Mouse (Mus musculus): ENCODE data around the gene Tent4b. TPM values are rescaled to one million over a fixed set of nuclear protein-coding genes. Genes with fewer than 3 reads are reported as not detected.

Tent4b gene
- polyA plus RNA-seq (2014; fragmentation: Nextera tagmentation; extraction: Ambion mirVana): 12.5 and 14.0 TPM in 2 replicates

DNA sequence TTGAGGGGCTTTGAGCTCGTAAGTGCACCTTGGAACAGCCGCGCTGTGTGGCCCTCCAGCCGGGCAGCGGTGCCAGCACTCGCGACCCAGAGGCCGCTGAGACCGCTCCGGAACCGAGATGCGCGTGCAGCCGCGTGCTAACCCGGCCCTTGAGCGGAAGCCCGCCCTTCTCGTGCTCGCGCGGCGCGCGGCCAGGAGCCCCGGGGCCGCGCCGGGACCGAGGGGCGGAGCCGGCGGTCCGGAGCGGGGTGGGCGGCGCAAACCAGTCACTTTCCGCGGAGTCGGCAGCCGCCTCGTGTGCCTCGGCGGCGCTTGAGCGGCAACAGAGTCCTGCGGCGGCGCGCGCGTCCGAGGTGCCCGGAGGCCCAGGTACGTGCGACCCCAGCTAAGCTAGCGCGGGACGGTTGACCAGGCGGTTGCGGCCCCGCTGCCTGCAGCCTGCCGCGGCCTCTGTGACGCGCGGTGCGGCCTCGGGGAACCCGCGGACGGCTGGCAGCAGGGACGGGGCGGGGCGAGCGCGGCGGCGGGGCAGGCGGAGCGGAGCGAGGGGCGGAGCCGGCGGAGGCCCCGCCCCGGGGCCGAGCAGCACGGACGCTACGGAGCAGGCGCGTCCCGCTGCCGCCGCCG lies at the start of gene Tent4b:
Tent4b (plus strand) TSS at position 269 of the 627 bp plus-strand sequence.
- peak within 1 kb of the TSS; percentile 74 for H3K4me2 ChIP-seq (replicated peaks; ENCODE audit: low read depth, low read length)

DNA sequence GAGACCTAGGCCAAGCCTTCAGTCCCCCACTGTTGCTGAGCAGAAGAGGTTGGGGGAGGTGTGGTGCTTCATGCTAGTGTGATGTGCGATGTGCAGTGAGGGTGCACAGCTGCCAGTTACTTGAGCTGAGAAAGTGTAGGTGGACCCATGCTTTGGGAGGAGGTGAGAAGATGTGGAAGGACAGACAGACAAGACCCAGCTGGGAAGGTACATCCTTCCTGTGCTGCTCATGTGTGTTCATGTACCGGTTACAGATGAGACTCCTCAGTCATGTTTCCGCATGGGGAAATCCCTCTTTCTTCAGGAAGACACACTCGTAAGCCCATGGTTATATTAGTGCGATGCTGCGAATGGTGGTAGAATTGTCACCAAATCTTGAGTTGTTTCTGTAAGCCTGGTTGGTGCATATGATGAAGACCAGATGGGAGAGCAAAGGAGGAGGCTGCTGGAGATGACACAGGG lies 48.1 kb upstream of the Tent4b start:
- H3K9me3 ChIP-seq (ENCODE audit: control insufficient read depth, low read length): no peaks in the 10 kb centered on the region
- no peak overlapping the region for H3K27ac ChIP-seq (ENCODE audit: low read depth, low read length)
- H3K4me2 ChIP-seq (replicated peaks; ENCODE audit: low read depth, low read length): no peak overlapping the region
- no peaks in the 10 kb centered on the region for H3K27me3 ChIP-seq (ENCODE audit: control insufficient read depth, insufficient read depth, low read length)
- H3K4me1 ChIP-seq (ENCODE audit: control insufficient read depth, insufficient read depth, low read length): no peaks in the 10 kb centered on the region
- no peak overlapping the region for H3K4me3 ChIP-seq (ENCODE audit: low read length)
- H3K9ac ChIP-seq (ENCODE audit: low read depth, low read length): no peak overlapping the region
- WGBS: 93% methylated on average over 6 of the region's 6 CpGs
- H3K36me3 ChIP-seq (ENCODE audit: control insufficient read depth, insufficient read depth, low read length): peaks cover 67% of the 10 kb centered on the region
- ATAC-seq (ENCODE audit: low FRiP score, low TSS enrichment): no peak

More for the DNA sequence above, at the start of gene Tent4b:
- ATAC-seq (ENCODE audit: low FRiP score, low TSS enrichment): peak; percentile 90
- Histone ChIP-seq H3K4me1 (ENCODE audit: control insufficient read depth, insufficient read depth, low read length) (peaks cover 24% of the 10 kb centered on the region), H3K27ac (ENCODE audit: low read depth, low read length) (peak within 1 kb of the TSS; percentile 95), H3K4me3 (ENCODE audit: low read length) (peak within 1 kb of the TSS; percentile 86), H3K36me3 (ENCODE audit: control insufficient read depth, insufficient read depth, low read length) (no peaks in the 10 kb centered on the region), H3K27me3 (ENCODE audit: control insufficient read depth, insufficient read depth, low read length) (no peaks in the 10 kb centered on the region), H3K9me3 (ENCODE audit: control insufficient read depth, low read length) (no peaks in the 10 kb centered on the region), H3K9ac (ENCODE audit: low read depth, low read length) (peak within 1 kb of the TSS; percentile 86)
- WGBS: 0% methylated on average over 52 of the region's 97 CpGs

DNA sequence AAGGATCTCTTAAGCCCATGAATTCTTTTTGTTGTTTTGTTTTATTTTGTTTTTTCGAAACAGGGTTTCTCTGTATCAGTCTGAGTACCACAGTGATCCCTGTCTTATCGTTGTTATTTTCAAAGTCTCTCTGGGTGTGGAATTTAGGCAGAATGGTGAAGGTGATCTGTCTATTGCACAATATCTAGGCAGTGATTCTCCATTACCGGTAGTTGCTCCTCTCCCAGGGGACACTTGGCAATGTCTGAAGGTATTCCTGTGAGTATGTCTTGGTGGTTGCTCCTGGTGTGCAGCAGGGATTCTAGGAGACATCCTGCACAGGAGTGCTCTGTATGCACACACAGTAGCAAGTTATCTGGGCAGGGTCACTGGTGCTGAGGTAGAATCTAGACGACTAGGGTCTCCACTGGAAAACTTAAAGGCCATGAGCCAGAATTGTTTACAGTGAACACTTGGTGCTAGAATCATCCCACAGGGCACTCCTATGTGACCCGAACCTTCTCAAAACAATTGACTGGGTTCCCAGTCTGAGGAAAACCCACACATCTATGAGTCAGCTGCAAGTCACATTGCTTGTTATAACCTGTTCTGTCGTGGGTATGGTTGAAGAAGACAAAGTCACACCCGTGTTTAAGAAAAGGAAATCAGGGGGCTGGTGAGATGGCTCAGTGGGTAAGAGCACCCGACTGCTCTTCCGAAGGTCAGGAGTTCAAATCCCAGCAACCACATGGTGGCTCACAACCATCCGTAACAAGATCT lies 38.6 kb upstream of the Tent4b start:
- Histone ChIP-seq H3K4me2 (replicated peaks; ENCODE audit: low read depth, low read length) (no peak overlapping the region), H3K9ac (ENCODE audit: low read depth, low read length) (no peak overlapping the region), H3K4me1 (ENCODE audit: control insufficient read depth, insufficient read depth, low read length) (no peaks in the 10 kb centered on the region), H3K9me3 (ENCODE audit: control insufficient read depth, low read length) (no peaks in the 10 kb centered on the region), H3K27ac (ENCODE audit: low read depth, low read length) (no peak overlapping the region), H3K4me3 (ENCODE audit: low read length) (no peak overlapping the region), H3K27me3 (ENCODE audit: control insufficient read depth, insufficient read depth, low read length) (no peaks in the 10 kb centered on the region), H3K36me3 (ENCODE audit: control insufficient read depth, insufficient read depth, low read length) (peaks cover 75% of the 10 kb centered on the region)
- 89% methylated on average over 9 of the region's 10 CpGs for WGBS
- no peak for ATAC-seq (ENCODE audit: low FRiP score, low TSS enrichment)

DNA sequence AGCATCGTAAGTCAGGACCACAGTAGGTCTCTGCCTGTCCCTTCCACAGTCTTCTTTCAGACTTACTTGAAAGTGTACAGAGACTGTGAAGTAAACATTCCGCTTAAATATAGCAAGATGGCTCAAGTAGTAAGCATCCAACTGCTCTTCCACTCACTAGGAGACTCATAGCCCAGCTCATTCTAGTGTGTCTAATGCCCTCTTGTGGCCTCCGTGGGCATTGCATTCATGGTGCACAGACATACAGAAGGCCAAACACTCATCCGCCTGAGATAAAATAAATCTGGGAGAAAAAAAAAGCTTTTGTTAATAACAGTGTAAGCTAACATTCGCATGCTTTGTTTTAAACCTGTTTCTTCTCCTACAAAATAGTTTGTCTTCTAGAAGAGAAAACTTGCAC lies 37.6 kb upstream of the Tent4b start:
- 79% methylated on average over 5 of the region's 5 CpGs for WGBS
- H3K27ac ChIP-seq (ENCODE audit: low read depth, low read length): no peak overlapping the region
- no peaks in the 10 kb centered on the region for H3K4me1 ChIP-seq (ENCODE audit: control insufficient read depth, insufficient read depth, low read length)
- no peak overlapping the region for H3K4me2 ChIP-seq (replicated peaks; ENCODE audit: low read depth, low read length)
- H3K4me3 ChIP-seq (ENCODE audit: low read length): no peak overlapping the region
- ATAC-seq (ENCODE audit: low FRiP score, low TSS enrichment): no peak
- peaks cover 79% of the 10 kb centered on the region for H3K36me3 ChIP-seq (ENCODE audit: control insufficient read depth, insufficient read depth, low read length)
- no peaks in the 10 kb centered on the region for H3K27me3 ChIP-seq (ENCODE audit: control insufficient read depth, insufficient read depth, low read length)
- no peaks in the 10 kb centered on the region for H3K9me3 ChIP-seq (ENCODE audit: control insufficient read depth, low read length)
- H3K9ac ChIP-seq (ENCODE audit: low read depth, low read length): no peak overlapping the region

DNA sequence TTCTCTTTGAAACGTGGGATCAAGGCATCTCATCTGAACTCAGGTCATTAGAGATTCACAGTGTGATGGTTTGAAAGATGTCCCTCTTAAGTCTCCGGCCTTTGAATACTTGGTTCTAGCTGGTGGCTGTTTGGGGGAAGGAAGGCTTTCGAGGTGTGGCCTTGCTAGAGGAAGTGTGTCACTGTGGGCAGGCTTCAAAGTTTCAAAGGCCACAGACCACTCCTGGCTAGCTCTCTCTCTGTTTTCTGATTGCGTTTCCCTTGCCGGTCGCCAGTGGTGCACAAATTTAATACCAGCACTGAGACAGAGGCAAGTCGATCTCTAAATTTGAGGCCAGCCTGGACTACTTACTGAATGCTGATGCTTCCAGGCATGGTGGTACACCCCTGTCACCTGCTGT lies 23.7 kb upstream of the Tent4b start:
- no peaks in the 10 kb centered on the region for H3K9me3 ChIP-seq (ENCODE audit: control insufficient read depth, low read length)
- H3K4me1 ChIP-seq (ENCODE audit: control insufficient read depth, insufficient read depth, low read length): no peaks in the 10 kb centered on the region
- no peak for ATAC-seq (ENCODE audit: low FRiP score, low TSS enrichment)
- peaks cover 14% of the 10 kb centered on the region; the same call in 1 of the 2 replicates for H3K36me3 ChIP-seq (ENCODE audit: control insufficient read depth, insufficient read depth, low read length)
- no peak overlapping the region for H3K9ac ChIP-seq (ENCODE audit: low read depth, low read length)
- no peak overlapping the region for H3K27ac ChIP-seq (ENCODE audit: low read depth, low read length)
- H3K4me2 ChIP-seq (replicated peaks; ENCODE audit: low read depth, low read length): no peak overlapping the region
- 83% methylated on average over 7 of the region's 7 CpGs for WGBS
- no peak overlapping the region for H3K4me3 ChIP-seq (ENCODE audit: low read length)
- H3K27me3 ChIP-seq (ENCODE audit: control insufficient read depth, insufficient read depth, low read length): no peaks in the 10 kb centered on the region

DNA sequence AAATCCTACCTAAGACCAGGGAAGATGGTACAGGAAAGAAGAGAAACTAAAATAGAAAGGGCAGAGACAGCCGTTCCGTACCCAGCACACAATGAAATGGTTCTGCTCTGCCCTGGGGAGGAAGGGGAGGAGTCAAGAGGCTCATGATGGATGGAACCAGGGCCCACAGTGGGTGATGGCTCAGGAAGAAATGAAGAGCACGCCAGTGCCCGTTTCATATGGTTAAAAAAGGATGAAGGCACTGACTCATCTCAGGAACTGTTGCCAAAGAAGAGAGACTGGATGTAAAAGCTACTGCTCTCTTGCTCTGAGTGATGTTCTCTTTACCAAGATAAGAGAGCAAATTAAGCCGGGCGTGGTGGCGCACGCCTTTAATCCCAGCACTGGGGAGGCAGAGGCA lies 21.7 kb upstream of the Tent4b start:
- no peak overlapping the region for H3K27ac ChIP-seq (ENCODE audit: low read depth, low read length)
- WGBS: 90% methylated on average over 8 of the region's 8 CpGs
- no peaks in the 10 kb centered on the region for H3K4me1 ChIP-seq (ENCODE audit: control insufficient read depth, insufficient read depth, low read length)
- no peak overlapping the region for H3K4me2 ChIP-seq (replicated peaks; ENCODE audit: low read depth, low read length)
- no peaks in the 10 kb centered on the region for H3K27me3 ChIP-seq (ENCODE audit: control insufficient read depth, insufficient read depth, low read length)
- H3K4me3 ChIP-seq (ENCODE audit: low read length): no peak overlapping the region
- ATAC-seq (ENCODE audit: low FRiP score, low TSS enrichment): no peak
- H3K9me3 ChIP-seq (ENCODE audit: control insufficient read depth, low read length): no peaks in the 10 kb centered on the region
- H3K9ac ChIP-seq (ENCODE audit: low read depth, low read length): no peak overlapping the region
- peaks cover 3% of the 10 kb centered on the region; the same call in 1 of the 2 replicates for H3K36me3 ChIP-seq (ENCODE audit: control insufficient read depth, insufficient read depth, low read length)

DNA sequence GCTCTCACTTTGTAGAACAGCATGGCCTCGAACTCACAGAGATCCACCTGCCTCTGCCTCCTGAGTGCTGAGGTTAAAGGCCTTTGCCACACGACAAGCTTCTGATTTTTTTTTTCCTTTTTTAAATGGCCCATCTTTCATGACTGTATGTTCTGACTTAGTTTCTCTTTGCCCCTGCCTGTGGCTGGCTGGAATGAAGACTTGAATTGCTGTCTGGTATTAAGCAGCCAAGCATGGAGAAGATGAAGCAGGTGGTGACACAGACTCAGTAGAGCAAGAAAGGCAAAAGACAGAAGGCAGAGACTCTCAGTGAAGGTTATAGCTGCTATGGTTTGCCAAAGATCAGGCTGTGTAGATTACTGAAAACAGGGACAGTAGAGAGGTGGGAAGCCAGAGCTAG lies 15.9 kb upstream of the Tent4b start:
- Histone ChIP-seq H3K36me3 (ENCODE audit: control insufficient read depth, insufficient read depth, low read length) (no peaks in the 10 kb centered on the region), H3K9me3 (ENCODE audit: control insufficient read depth, low read length) (no peaks in the 10 kb centered on the region), H3K27ac (ENCODE audit: low read depth, low read length) (no peak overlapping the region), H3K9ac (ENCODE audit: low read depth, low read length) (no peak overlapping the region), H3K4me1 (ENCODE audit: control insufficient read depth, insufficient read depth, low read length) (no peaks in the 10 kb centered on the region), H3K4me3 (ENCODE audit: low read length) (no peak overlapping the region), H3K4me2 (replicated peaks; ENCODE audit: low read depth, low read length) (no peak overlapping the region), H3K27me3 (ENCODE audit: control insufficient read depth, insufficient read depth, low read length) (no peaks in the 10 kb centered on the region)
- ATAC-seq (ENCODE audit: low FRiP score, low TSS enrichment): no peak
- 86% methylated on average over 2 of the region's 2 CpGs for WGBS

DNA sequence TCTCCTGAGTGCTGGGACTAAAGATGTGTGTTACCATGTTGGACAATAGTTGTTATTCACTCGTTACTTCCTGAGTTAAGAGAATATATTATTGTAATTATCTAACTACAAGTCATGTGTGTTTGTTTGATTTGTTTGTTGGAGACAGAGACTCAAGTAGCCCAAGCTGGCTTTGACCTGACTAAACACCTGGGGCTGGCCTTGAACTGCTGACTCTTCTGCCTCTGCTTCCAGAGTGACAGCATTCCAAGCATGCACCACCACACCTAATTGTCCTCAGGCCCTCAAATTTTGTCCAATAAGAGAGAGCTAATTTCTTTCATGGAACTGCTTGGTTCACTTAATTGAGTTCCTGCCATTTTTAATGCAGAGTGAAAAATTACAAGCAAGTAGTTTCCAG lies 14.1 kb upstream of the Tent4b start:
- Histone ChIP-seq H3K36me3 (ENCODE audit: control insufficient read depth, insufficient read depth, low read length) (no peaks in the 10 kb centered on the region), H3K9me3 (ENCODE audit: control insufficient read depth, low read length) (no peaks in the 10 kb centered on the region), H3K4me2 (replicated peaks; ENCODE audit: low read depth, low read length) (no peak overlapping the region), H3K4me1 (ENCODE audit: control insufficient read depth, insufficient read depth, low read length) (no peaks in the 10 kb centered on the region), H3K4me3 (ENCODE audit: low read length) (no peak overlapping the region), H3K27ac (ENCODE audit: low read depth, low read length) (no peak overlapping the region), H3K27me3 (ENCODE audit: control insufficient read depth, insufficient read depth, low read length) (no peaks in the 10 kb centered on the region), H3K9ac (ENCODE audit: low read depth, low read length) (no peak overlapping the region)
- no peak for ATAC-seq (ENCODE audit: low FRiP score, low TSS enrichment)
- WGBS: 85% methylated on average over 1 of the region's 1 CpGs

DNA sequence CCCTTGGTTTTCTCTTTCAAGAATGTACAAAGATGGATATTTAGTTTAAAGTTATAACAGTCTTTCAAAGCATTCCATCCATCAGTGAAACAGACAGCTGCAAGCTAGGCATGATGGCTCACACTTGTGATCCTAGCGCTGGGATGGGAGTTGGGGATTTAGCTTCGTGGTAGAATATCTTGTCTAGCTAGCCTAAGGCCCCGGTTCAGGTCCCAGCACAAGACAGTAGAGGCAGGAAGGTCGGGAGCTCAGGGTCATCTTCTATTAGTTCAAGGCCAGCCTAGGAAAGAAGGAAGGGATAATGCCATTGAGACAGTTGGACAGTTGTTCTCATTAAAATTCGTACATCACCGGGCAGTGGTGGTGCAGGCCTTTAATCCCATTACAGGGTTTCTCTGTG lies 13.3 kb upstream of the Tent4b start:
- Histone ChIP-seq H3K9me3 (ENCODE audit: control insufficient read depth, low read length) (no peaks in the 10 kb centered on the region), H3K27me3 (ENCODE audit: control insufficient read depth, insufficient read depth, low read length) (no peaks in the 10 kb centered on the region), H3K9ac (ENCODE audit: low read depth, low read length) (no peak overlapping the region), H3K4me2 (replicated peaks; ENCODE audit: low read depth, low read length) (no peak overlapping the region), H3K4me3 (ENCODE audit: low read length) (no peak overlapping the region), H3K36me3 (ENCODE audit: control insufficient read depth, insufficient read depth, low read length) (no peaks in the 10 kb centered on the region), H3K27ac (ENCODE audit: low read depth, low read length) (no peak overlapping the region), H3K4me1 (ENCODE audit: control insufficient read depth, insufficient read depth, low read length) (no peaks in the 10 kb centered on the region)
- WGBS: 84% methylated on average over 6 of the region's 6 CpGs
- ATAC-seq (ENCODE audit: low FRiP score, low TSS enrichment): no peak

All from kidney, embryonic 14.5 days (tissue).